Mouse (Mus musculus): Measurements from ENCODE around the gene Xrcc6. TPM values are rescaled to one million over a fixed set of nuclear protein-coding genes. Genes with fewer than 3 reads are reported as not detected.

The Xrcc6 gene
- polyA plus RNA-seq (2016; fragmentation: Nextera tagmentation; extraction: Ambion mirVana), result 85.8 and 88.3 TPM in 2 replicates

GRCm38 (mm10) chr15:81987646-81988045, at the start of gene Xrcc6:
Gene Xrcc6, plus strand, starts transcription at chr15:81987835.
- WGBS, result 86% methylated on average over 3 of the region's 3 CpGs
- Histone ChIP-seq H3K4me2 (replicated peaks) (no peak within 1 kb of the TSS), H3K9ac (no peak within 1 kb of the TSS), H3K9me3 (no peaks in the 10 kb centered on the region), H3K4me3 (no peak within 1 kb of the TSS), H3K4me1 (no peaks in the 10 kb centered on the region), H3K27ac (no peak within 1 kb of the TSS), H3K27me3 (no peaks in the 10 kb centered on the region), H3K36me3 (no peaks in the 10 kb centered on the region)
- ATAC-seq (ENCODE audit: insufficient number of reproducible peaks, insufficient read depth, low FRiP score, low TSS enrichment), result no peak

GRCm38 (mm10) chr15:81938246-81938645, 49.4 kb upstream of the Xrcc6 start:
- Histone ChIP-seq H3K9me3 (no peaks in the 10 kb centered on the region), H3K4me1 (peaks cover 22% of the 10 kb centered on the region), H3K27ac (no peak overlapping the region), H3K4me3 (no peak overlapping the region), H3K4me2 (replicated peaks) (0 out of 2 replicates have a peak overlapping the region, but pooled peaks have one; percentile 78), H3K27me3 (no peaks in the 10 kb centered on the region), H3K9ac (no peak overlapping the region), H3K36me3 (no peaks in the 10 kb centered on the region)
- ATAC-seq (ENCODE audit: insufficient number of reproducible peaks, insufficient read depth, low FRiP score, low TSS enrichment), result 0 out of 2 replicates have a peak, but pooled peaks have one; percentile 13
- WGBS, result 31% methylated on average over 2 of the region's 2 CpGs

GRCm38 (mm10) chr15:81939157-81939715, 48.4 kb upstream of the Xrcc6 start:
- 88% methylated on average over 10 of the region's 10 CpGs for WGBS
- no peak overlapping the region for H3K27ac ChIP-seq
- peaks cover 25% of the 10 kb centered on the region for H3K4me1 ChIP-seq
- H3K4me2 ChIP-seq (replicated peaks), result no peak overlapping the region
- H3K27me3 ChIP-seq, result no peaks in the 10 kb centered on the region
- no peak for ATAC-seq (ENCODE audit: insufficient number of reproducible peaks, insufficient read depth, low FRiP score, low TSS enrichment)
- H3K36me3 ChIP-seq, result no peaks in the 10 kb centered on the region
- H3K9me3 ChIP-seq, result no peaks in the 10 kb centered on the region
- no peak overlapping the region for H3K4me3 ChIP-seq
- no peak overlapping the region for H3K9ac ChIP-seq

- no peaks in the 10 kb centered on the region for H3K36me3 ChIP-seq
- no peak overlapping the region for H3K27ac ChIP-seq
- H3K4me3 ChIP-seq, result no peak overlapping the region
- ATAC-seq (ENCODE audit: insufficient number of reproducible peaks, insufficient read depth, low FRiP score, low TSS enrichment), result no peak
- H3K9ac ChIP-seq, result no peak overlapping the region
- 85% methylated on average over 4 of the region's 4 CpGs for WGBS
- no peak overlapping the region for H3K4me2 ChIP-seq (replicated peaks)
- H3K9me3 ChIP-seq, result no peaks in the 10 kb centered on the region
- peaks cover 25% of the 10 kb centered on the region for H3K4me1 ChIP-seq
- no peaks in the 10 kb centered on the region for H3K27me3 ChIP-seq
Measured at GRCm38 (mm10) chr15:81939774-81940173, 47.9 kb upstream of the Xrcc6 start.

- no peak overlapping the region for H3K9ac ChIP-seq
- ATAC-seq (ENCODE audit: insufficient number of reproducible peaks, insufficient read depth, low FRiP score, low TSS enrichment), result no peak
- no peaks in the 10 kb centered on the region for H3K36me3 ChIP-seq
- H3K27ac ChIP-seq, result no peak overlapping the region
- H3K27me3 ChIP-seq, result no peaks in the 10 kb centered on the region
- no peak overlapping the region for H3K4me3 ChIP-seq
- H3K4me2 ChIP-seq (replicated peaks), result no peak overlapping the region
- no peaks in the 10 kb centered on the region for H3K9me3 ChIP-seq
- peaks cover 25% of the 10 kb centered on the region for H3K4me1 ChIP-seq
- 89% methylated on average over 5 of the region's 5 CpGs for WGBS
Measured at GRCm38 (mm10) chr15:81940219-81940618, 47.4 kb upstream of the Xrcc6 start.

- Histone ChIP-seq H3K9me3 (no peaks in the 10 kb centered on the region), H3K27me3 (no peaks in the 10 kb centered on the region), H3K4me2 (replicated peaks) (no peak overlapping the region), H3K4me1 (peaks cover 23% of the 10 kb centered on the region), H3K27ac (no peak overlapping the region), H3K36me3 (no peaks in the 10 kb centered on the region), H3K4me3 (no peak overlapping the region), H3K9ac (no peak overlapping the region)
- no peak for ATAC-seq (ENCODE audit: insufficient number of reproducible peaks, insufficient read depth, low FRiP score, low TSS enrichment)
- 83% methylated on average over 2 of the region's 2 CpGs for WGBS
Measured at GRCm38 (mm10) chr15:81941010-81941409, 46.6 kb upstream of the Xrcc6 start.

- Histone ChIP-seq H3K4me3 (no peak overlapping the region), H3K4me2 (replicated peaks) (no peak overlapping the region), H3K4me1 (peaks cover 6% of the 10 kb centered on the region), H3K27me3 (no peaks in the 10 kb centered on the region), H3K27ac (no peak overlapping the region), H3K36me3 (no peaks in the 10 kb centered on the region), H3K9ac (0 out of 2 replicates have a peak overlapping the region, but pooled peaks have one; percentile 10), H3K9me3 (no peaks in the 10 kb centered on the region)
- 14% methylated on average over 9 of the region's 9 CpGs for WGBS
- ATAC-seq (ENCODE audit: insufficient number of reproducible peaks, insufficient read depth, low FRiP score, low TSS enrichment), result no peak
Measured at GRCm38 (mm10) chr15:81943176-81943749, 44.4 kb upstream of the Xrcc6 start.

GRCm38 (mm10) chr15:81949076-81949475, 38.6 kb upstream of the Xrcc6 start:
- Histone ChIP-seq H3K27me3 (no peaks in the 10 kb centered on the region), H3K9me3 (no peaks in the 10 kb centered on the region), H3K27ac (no peak overlapping the region), H3K4me3 (no peak overlapping the region), H3K36me3 (0 out of 2 replicates have a peak, but pooled peaks cover 4% of the 10 kb centered on the region), H3K4me1 (no peaks in the 10 kb centered on the region), H3K9ac (no peak overlapping the region), H3K4me2 (replicated peaks) (no peak overlapping the region)
- 82% methylated on average over 10 of the region's 10 CpGs for whole genome bisulfite sequencing
- no peak for ATAC-seq (ENCODE audit: insufficient number of reproducible peaks, insufficient read depth, low FRiP score, low TSS enrichment)

- Histone ChIP-seq H3K36me3 (0 out of 2 replicates have a peak, but pooled peaks cover 6% of the 10 kb centered on the region), H3K9me3 (no peaks in the 10 kb centered on the region), H3K27me3 (no peaks in the 10 kb centered on the region), H3K4me1 (no peaks in the 10 kb centered on the region), H3K4me2 (replicated peaks) (no peak overlapping the region), H3K27ac (no peak overlapping the region), H3K4me3 (no peak overlapping the region), H3K9ac (no peak overlapping the region)
- ATAC-seq (ENCODE audit: insufficient number of reproducible peaks, insufficient read depth, low FRiP score, low TSS enrichment), result no peak
- 64% methylated on average over 11 of the region's 11 CpGs for WGBS
Measured at GRCm38 (mm10) chr15:81949476-81950131, 38.0 kb upstream of the Xrcc6 start.

GRCm38 (mm10) chr15:81950716-81951115, 36.9 kb upstream of the Xrcc6 start:
- 88% methylated on average over 5 of the region's 5 CpGs for WGBS
- Histone ChIP-seq H3K9me3 (no peaks in the 10 kb centered on the region), H3K4me2 (replicated peaks) (no peak overlapping the region), H3K27me3 (no peaks in the 10 kb centered on the region), H3K36me3 (0 out of 2 replicates have a peak, but pooled peaks cover 8% of the 10 kb centered on the region), H3K4me3 (no peak overlapping the region), H3K27ac (no peak overlapping the region), H3K4me1 (no peaks in the 10 kb centered on the region), H3K9ac (no peak overlapping the region)
- ATAC-seq (ENCODE audit: insufficient number of reproducible peaks, insufficient read depth, low FRiP score, low TSS enrichment), result no peak

GRCm38 (mm10) chr15:81951159-81951558, 36.5 kb upstream of the Xrcc6 start:
- WGBS, result 83% methylated on average over 9 of the region's 9 CpGs

GRCm38 (mm10) chr15:81952310-81952709, 35.3 kb upstream of the Xrcc6 start:
- Histone ChIP-seq H3K4me2 (replicated peaks) (no peak overlapping the region), H3K9ac (no peak overlapping the region), H3K27ac (no peak overlapping the region), H3K4me3 (no peak overlapping the region), H3K4me1 (no peaks in the 10 kb centered on the region), H3K9me3 (no peaks in the 10 kb centered on the region), H3K36me3 (0 out of 2 replicates have a peak, but pooled peaks cover 8% of the 10 kb centered on the region), H3K27me3 (no peaks in the 10 kb centered on the region)
- 78% methylated on average over 4 of the region's 4 CpGs for WGBS
- ATAC-seq (ENCODE audit: insufficient number of reproducible peaks, insufficient read depth, low FRiP score, low TSS enrichment), result no peak

More at GRCm38 (mm10) chr15:81951159-81951558, 36.5 kb upstream of the Xrcc6 start:
- H3K27me3 ChIP-seq, result no peaks in the 10 kb centered on the region
- H3K36me3 ChIP-seq, result 0 out of 2 replicates have a peak, but pooled peaks cover 8% of the 10 kb centered on the region
- no peak overlapping the region for H3K4me3 ChIP-seq
- H3K9me3 ChIP-seq, result no peaks in the 10 kb centered on the region
- H3K4me2 ChIP-seq (replicated peaks), result no peak overlapping the region
- H3K9ac ChIP-seq, result no peak overlapping the region
- H3K4me1 ChIP-seq, result no peaks in the 10 kb centered on the region
- ATAC-seq (ENCODE audit: insufficient number of reproducible peaks, insufficient read depth, low FRiP score, low TSS enrichment), result no peak
- no peak overlapping the region for H3K27ac ChIP-seq

Data from embryonic facial prominence, embryonic 12.5 days (tissue).